Mouse (Mus musculus) forebrain, postnatal 0 days (tissue): ENCODE measurements around the gene Tas2r134. TPM values are rescaled to one million over a fixed set of nuclear protein-coding genes. Genes with fewer than 3 reads are reported as not detected.

Experiments
- ATAC-seq: fragments of 200-750 bp; cut with Nextera tagmentation; 2 replicates; pipeline ENCODE4 v1.8.0; 2017; ENCODE audit warnings: mild to moderate bottlenecking, moderate library complexity
- DNase-seq: peaks from one replicate; pipeline ENCODE4 v3.0.0-alpha.2; 2015
- H3K27ac ChIP-seq: fragments of 300-500 bp; sonication (generic); 2 replicates; pipeline ENCODE4 v1.5.1; 2014; ENCODE audit warnings: low read depth, mild to moderate bottlenecking, antibody characterized with exemption, low read length, moderate library complexity, mixed read lengths
- H3K27me3 ChIP-seq: fragments of 300-500 bp; sonication (generic); 2 replicates; pipeline ENCODE4 v1.6.1; 2014; ENCODE audit warnings: mild to moderate bottlenecking, low read length, mixed read lengths; ENCODE audit not compliant: insufficient read depth
- H3K36me3 ChIP-seq: fragments of 300-500 bp; sonication (generic); 2 replicates; pipeline ENCODE4 v1.6.1; 2014; ENCODE audit warnings: mild to moderate bottlenecking, moderate library complexity; ENCODE audit not compliant: insufficient read depth
- H3K4me1 ChIP-seq: fragments of 300-500 bp; sonication (generic); 2 replicates; pipeline ENCODE4 v1.6.1; 2014; ENCODE audit warnings: antibody characterized with exemption; ENCODE audit not compliant: insufficient read depth
- H3K4me2 ChIP-seq: fragments of 300-500 bp; sonication (generic); 2 replicates; pipeline ENCODE4 v1.6.1; 2014; ENCODE audit warnings: low read depth, mild to moderate bottlenecking, moderate library complexity
- H3K4me3 ChIP-seq: fragments of 300-500 bp; sonication (generic); 2 replicates; pipeline ENCODE4 v1.5.1; 2014; ENCODE audit warnings: low read depth, low read length, mixed read lengths
- H3K9ac ChIP-seq: fragments of 300-500 bp; sonication (generic); 2 replicates; pipeline ENCODE4 v1.6.1; 2014; ENCODE audit warnings: mild to moderate bottlenecking
- H3K9me3 ChIP-seq: fragments of 300-500 bp; sonication (generic); 2 replicates; pipeline ENCODE4 v1.6.1; 2016; ENCODE audit warnings: low read length
- CTCF ChIP-seq: sonication (generic); IDR thresholded peaks from 2 replicates; pipeline ENCODE4 v1.5.1; 2016; ENCODE audit warnings: antibody characterized with exemption, control low read depth, low read depth
- WGBS: fragments of 180-500 bp; shearing (Covaris S2); extraction: QIAGEN DNeasy Blood & Tissue Kit; methylation state at CpG from one replicate; pipeline ENCODE4 v1.1.7; 2014; 5-methylcytosine and 5-hydroxymethylcytosine counted together
- polyA plus RNA-seq: library from polyadenylated mRNA; unstranded; fragments of >200 nt; fragmentation: Nextera tagmentation; extraction: Ambion mirVana; gene quantifications from 2 replicates; pipeline ENCODE4 v1.2.1, GENCODE M21; 2015
- total RNA-seq: library from RNA; depleted of rRNA; stranded (reverse); fragments of >200 nt; gene quantifications from 2 replicates; pipeline ENCODE4 v1.2.3, GENCODE M21; 2014; rRNA removed

The Tas2r134 gene
- total RNA-seq (not detected in 2 replicates), polyA plus RNA-seq (not detected in 2 replicates)

DNA sequence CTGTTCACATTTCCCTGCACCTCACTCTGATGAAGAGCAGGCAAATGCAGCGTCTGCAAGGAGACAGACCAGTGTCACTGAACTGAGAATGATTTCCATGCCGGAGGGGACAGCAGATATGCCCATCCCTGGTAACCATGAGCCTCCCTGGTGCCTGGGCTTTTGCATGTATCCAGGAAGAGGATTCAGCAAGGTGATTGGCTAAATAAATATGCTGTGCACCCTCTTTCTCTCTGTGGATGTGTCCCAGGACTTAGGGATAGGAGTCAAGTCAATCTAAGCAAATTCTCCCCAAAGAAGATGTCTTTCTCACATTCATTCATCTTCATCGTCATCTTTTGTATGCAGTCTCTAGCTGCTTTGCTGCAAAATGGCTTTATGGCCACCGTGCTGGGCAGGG lies at the start of gene Tas2r134:
TSS of gene Tas2r134 (plus strand) at position 301 of the 400 bp plus-strand sequence.
- no peak for TF ChIP-seq CTCF
- WGBS: 87% methylated on average over 4 of the region's 4 CpGs

DNA sequence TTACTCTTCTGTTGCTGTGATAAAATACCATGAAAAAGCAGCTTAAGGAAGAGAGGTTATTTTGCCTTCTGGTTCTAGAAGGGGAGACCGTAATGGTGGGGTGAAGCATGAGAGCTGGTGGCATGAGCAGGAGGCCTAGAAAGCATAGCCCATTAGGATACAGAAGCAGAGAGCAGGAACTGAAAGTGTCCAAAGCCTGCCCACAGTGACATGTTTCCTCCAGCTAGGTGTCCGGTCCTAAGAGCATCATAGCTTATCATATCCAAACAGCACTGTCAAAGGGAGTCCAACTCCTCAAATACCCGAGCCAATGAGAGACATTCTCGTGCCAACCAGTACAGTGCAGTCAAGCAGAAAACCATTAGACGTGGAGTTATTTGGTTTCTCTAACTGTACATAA lies 47.5 kb upstream of the Tas2r134 start:
- no peaks in the 10 kb centered on the region for H3K27me3 ChIP-seq
- DNase-seq (no peak), ATAC-seq (no peak)
- no peaks in the 10 kb centered on the region for H3K9me3 ChIP-seq
- no peaks in the 10 kb centered on the region for H3K36me3 ChIP-seq
- no peaks in the 10 kb centered on the region for H3K4me1 ChIP-seq
- no peak overlapping the region for H3K4me3 ChIP-seq
- no peak overlapping the region for H3K4me2 ChIP-seq
- no peak for TF ChIP-seq CTCF
- no peak overlapping the region for H3K27ac ChIP-seq
- WGBS: 65% methylated on average over 5 of the region's 5 CpGs
- no peak overlapping the region for H3K9ac ChIP-seq

More for the DNA sequence above, at the start of gene Tas2r134:
- Histone ChIP-seq H3K4me2 (no peak within 1 kb of the TSS), H3K4me3 (no peak within 1 kb of the TSS), H3K9me3 (no peaks in the 10 kb centered on the region), H3K27ac (no peak within 1 kb of the TSS), H3K4me1 (no peaks in the 10 kb centered on the region), H3K27me3 (no peaks in the 10 kb centered on the region), H3K36me3 (no peaks in the 10 kb centered on the region), H3K9ac (no peak within 1 kb of the TSS)
- no peak for ATAC-seq
- DNase-seq: no peak

DNA sequence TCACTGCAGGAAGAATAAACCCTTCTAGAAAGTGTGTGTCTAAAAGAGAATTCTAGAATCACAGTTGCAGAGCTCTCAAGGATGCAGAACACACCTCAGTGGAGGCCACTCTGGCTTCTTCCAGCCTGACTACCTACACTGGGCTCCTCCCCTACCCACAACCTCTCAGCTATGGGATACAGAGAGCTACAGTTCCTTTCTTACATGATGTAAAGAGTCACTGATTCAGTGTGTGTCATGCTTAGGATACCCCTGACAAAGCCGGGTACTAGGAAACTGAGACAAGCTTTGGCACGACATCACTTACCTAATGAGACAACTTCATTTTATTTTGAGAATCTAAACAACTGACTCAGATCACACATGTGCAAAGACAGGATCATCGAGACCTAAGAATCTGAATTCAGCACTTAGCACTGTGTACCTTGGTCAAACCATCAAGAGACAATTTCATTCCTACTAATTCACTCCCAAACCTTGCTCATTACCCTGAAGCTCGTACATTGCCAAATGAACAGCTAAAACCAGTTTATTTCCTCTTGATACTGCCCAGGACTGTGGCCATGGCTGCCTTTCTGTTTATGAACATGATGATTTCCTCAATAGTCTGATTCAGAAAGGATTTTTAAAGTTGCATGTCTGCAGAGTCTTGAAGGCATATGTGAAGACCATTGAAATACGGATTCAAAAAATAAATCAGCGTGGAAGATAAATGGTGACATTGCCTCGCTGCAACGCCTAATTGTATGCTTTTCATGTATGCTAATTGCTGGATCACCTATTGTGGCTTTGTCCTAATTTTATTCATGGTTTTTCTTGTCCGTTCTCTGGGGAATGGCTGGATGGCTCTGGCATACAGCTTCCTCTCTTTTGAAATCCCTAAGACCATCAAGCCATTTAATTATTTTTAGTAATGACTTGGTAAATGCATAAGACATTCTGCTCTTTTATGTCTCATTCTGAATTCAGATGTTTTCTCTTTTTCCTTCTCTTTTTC lies 43.0 kb upstream of the Tas2r134 start:
- H3K27ac ChIP-seq: no peak overlapping the region
- no peaks in the 10 kb centered on the region; the same call in 1 of the 2 replicates for H3K4me1 ChIP-seq
- no peak overlapping the region for H3K4me3 ChIP-seq
- ATAC-seq (no peak), DNase-seq (no peak)
- H3K4me2 ChIP-seq: no peak overlapping the region
- H3K27me3 ChIP-seq: no peaks in the 10 kb centered on the region
- no peak for TF ChIP-seq CTCF
- H3K9ac ChIP-seq: no peak overlapping the region
- H3K36me3 ChIP-seq: no peaks in the 10 kb centered on the region
- WGBS: 22% methylated on average over 9 of the region's 9 CpGs
- no peaks in the 10 kb centered on the region for H3K9me3 ChIP-seq

DNA sequence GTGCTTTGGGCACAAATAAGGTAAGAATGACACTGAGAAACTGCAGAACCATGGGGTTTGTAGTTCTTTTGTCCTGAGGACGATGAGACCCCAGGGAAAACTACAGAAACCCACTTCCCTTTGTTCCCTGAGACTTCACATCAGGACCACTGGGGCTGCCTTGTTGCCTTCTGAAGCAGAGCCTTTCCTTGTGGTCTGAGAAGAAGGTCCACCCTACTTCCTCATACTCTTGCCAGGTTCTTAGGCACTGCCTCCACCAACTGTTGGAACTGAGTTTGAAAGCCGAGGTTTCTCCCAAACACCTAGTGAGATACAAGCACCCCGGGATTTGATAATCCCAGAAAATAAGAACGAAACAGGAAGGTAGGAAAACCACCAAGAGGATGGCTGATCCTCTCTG lies 39.0 kb upstream of the Tas2r134 start:
- no peaks in the 10 kb centered on the region for H3K27me3 ChIP-seq
- no peak overlapping the region for H3K9ac ChIP-seq
- no peaks in the 10 kb centered on the region; the same call in 1 of the 2 replicates for H3K4me1 ChIP-seq
- no peak for TF ChIP-seq CTCF
- ATAC-seq (no peak), DNase-seq (no peak)
- no peaks in the 10 kb centered on the region for H3K9me3 ChIP-seq
- H3K4me2 ChIP-seq: no peak overlapping the region
- H3K36me3 ChIP-seq: no peaks in the 10 kb centered on the region
- WGBS: 93% methylated on average over 4 of the region's 4 CpGs
- no peak overlapping the region for H3K27ac ChIP-seq
- H3K4me3 ChIP-seq: no peak overlapping the region

DNA sequence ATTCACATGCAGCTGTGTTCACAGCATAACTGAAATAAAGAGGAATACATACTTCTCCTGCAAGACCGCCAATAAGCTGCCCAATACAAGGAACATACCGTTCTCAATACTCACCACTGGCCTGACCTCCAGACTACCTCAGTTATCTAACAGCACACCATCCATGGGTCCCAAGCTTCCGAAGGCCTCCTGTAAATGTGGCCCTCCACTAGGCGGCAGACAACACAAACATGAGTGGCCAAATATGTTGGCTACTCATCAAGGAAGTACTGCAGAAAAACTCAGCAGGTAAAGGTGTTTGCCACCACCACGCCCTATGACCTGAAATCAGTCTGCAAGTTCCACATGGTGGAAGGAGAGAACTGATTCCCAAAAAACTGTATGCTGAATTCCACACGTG lies 38.4 kb upstream of the Tas2r134 start:
- H3K9ac ChIP-seq: no peak overlapping the region
- H3K9me3 ChIP-seq: no peaks in the 10 kb centered on the region
- no peak overlapping the region for H3K4me3 ChIP-seq
- H3K4me1 ChIP-seq: no peaks in the 10 kb centered on the region; the same call in 1 of the 2 replicates
- H3K4me2 ChIP-seq: no peak overlapping the region
- H3K27ac ChIP-seq: no peak overlapping the region
- no peak for DNase-seq
- WGBS: 85% methylated on average over 6 of the region's 6 CpGs
- no peak for ATAC-seq
- no peaks in the 10 kb centered on the region for H3K36me3 ChIP-seq
- peak; percentile 34 for TF ChIP-seq CTCF
- H3K27me3 ChIP-seq: no peaks in the 10 kb centered on the region

DNA sequence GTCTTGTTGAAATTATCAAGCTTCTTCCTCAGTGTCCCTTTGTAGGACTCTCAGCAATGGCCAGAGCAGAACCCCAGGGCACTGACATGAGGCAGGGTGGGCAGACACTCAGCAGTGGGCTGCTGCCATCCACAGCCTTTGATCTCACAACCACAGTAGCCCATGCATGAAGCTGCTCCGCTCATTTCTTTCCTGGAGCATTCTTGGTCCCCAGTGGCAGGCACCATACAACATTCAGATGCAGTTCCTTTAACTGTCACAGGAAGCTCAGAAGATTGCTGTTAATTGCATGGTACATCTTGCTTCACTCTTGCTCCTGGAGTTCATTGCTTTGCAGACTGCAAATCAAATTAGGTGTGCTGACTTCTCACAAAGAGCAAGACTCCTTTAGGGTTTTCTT lies 37.7 kb upstream of the Tas2r134 start:
- Histone ChIP-seq H3K9me3 (no peaks in the 10 kb centered on the region), H3K4me1 (no peaks in the 10 kb centered on the region; the same call in 1 of the 2 replicates), H3K9ac (no peak overlapping the region), H3K27me3 (no peaks in the 10 kb centered on the region), H3K36me3 (no peaks in the 10 kb centered on the region), H3K4me2 (no peak overlapping the region), H3K27ac (no peak overlapping the region; the same call in 1 of the 2 replicates), H3K4me3 (no peak overlapping the region)
- peak; percentile 40; the same call in 1 of the 2 replicates for ATAC-seq
- DNase-seq: no peak
- WGBS: 41% methylated on average over 1 of the region's 1 CpGs
- TF ChIP-seq CTCF: no peak

DNA sequence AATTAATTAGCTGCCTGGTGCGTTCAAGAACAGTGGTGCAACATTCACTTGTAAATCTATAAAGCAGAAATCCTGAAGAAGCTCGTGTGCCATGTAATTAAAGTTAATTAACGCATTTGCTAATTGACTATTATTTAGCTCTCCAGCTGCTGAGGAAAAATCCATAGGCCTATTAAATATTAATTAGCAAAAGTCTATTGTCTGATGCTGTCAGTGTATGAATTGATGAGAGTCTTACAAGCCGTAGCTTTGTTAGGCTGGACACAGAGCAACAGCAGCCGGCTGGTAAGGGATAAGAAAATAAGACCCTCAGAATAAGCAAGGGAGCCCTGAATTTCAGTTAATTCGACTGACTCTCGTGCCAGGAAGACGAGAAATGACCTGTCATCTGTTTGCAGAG lies 37.0 kb upstream of the Tas2r134 start:
- Histone ChIP-seq H3K27me3 (no peaks in the 10 kb centered on the region), H3K27ac (no peak overlapping the region), H3K4me1 (no peaks in the 10 kb centered on the region; the same call in 1 of the 2 replicates), H3K36me3 (no peaks in the 10 kb centered on the region), H3K4me3 (no peak overlapping the region), H3K9ac (no peak overlapping the region), H3K4me2 (no peak overlapping the region), H3K9me3 (no peaks in the 10 kb centered on the region)
- DNase-seq (no peak), ATAC-seq (no peak)
- 19% methylated on average over 8 of the region's 8 CpGs for whole genome bisulfite sequencing
- TF ChIP-seq CTCF: no peak
